Mouse (Mus musculus): ENCODE data around the gene Rsph4a.
"Not testable (repeated sequence)": the region's sequence is repeated elsewhere in the genome, so short reads cannot be mapped to it uniquely, and the experiment has no call there.

The Rsph4a gene

GRCm38 (mm10) chr10:33904530-33905481, at the start of gene Rsph4a:
Gene Rsph4a, plus strand, starts transcription at chr10:33905111.
- DNase-seq, result peak; percentile 57

DNA sequence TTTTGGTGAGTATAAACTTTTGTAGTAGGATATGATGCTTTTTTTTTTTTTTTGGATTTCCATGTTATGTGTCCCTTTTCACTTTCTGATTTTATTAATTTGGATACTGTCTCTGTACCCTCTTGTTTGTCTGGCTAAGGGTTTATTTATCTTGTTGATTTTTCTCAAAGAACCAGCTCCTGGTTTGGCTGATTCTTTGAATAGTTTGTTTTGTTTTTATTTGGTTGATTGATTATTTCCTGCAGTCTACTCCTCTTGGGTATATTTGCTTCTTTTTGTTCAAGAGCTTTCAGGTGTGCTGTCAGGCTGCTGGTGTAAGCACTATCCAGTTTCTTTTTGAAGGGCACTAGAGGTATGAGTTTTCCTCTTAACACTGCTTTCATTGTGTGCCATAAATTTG, 47.5 kb upstream of the Rsph4a start, which contains the start of gene Sult3a1:
Gene Sult3a1 (plus strand): TSS at position 301 of the 400 bp plus-strand sequence.
- DNase-seq, result no peak

- no peak for DNase-seq
Measured at GRCm38 (mm10) chr10:33865994-33866393, 38.9 kb upstream of the Rsph4a start.

DNA sequence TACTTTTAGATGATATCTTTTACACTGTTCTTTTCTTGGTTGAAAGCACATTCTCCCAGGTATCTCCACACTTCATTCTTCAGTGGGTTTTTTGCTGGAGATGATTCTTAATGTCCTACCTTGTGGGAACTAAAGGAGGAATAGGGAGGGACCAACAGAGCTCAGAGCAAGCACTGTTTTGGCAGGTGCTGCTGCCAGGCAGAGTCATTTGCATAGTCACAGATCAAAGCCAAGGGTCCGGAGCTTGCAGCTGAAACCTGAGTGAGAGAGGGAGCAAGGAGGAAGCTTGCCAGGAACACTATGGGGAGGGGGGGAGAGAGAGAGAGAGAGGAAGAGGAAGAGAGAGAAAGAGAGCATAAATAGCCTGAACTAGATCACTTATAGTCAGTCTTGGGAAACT, 34.5 kb upstream of the Rsph4a start:
- peak; percentile 21 for DNase-seq

- DNase-seq, result peak; percentile 79
Measured at GRCm38 (mm10) chr10:33872672-33873398, 32.1 kb upstream of the Rsph4a start.

- not testable (repeated sequence) for DNase-seq
Measured at GRCm38 (mm10) chr10:33882411-33882810, 22.5 kb upstream of the Rsph4a start.

DNA sequence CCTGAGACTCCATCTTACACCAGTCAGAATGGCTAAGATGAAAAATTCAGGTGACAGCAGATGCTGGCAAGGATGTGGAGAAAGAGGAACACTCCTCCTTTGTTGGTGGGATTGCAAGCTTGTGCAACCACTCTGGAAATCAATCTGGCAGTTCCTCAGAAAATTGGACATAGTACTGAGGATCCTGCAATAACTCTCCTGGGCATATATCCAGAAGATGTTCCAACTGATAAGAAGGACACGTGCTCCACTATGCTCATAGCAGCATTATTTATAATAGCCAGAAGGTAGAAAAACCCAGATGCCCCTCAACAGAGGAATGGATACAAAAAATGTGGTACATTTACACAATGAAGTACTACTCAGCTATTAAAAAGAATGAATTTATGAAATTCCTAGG, 3.4 kb upstream of the Rsph4a start:
- not testable (repeated sequence) for DNase-seq

DNA sequence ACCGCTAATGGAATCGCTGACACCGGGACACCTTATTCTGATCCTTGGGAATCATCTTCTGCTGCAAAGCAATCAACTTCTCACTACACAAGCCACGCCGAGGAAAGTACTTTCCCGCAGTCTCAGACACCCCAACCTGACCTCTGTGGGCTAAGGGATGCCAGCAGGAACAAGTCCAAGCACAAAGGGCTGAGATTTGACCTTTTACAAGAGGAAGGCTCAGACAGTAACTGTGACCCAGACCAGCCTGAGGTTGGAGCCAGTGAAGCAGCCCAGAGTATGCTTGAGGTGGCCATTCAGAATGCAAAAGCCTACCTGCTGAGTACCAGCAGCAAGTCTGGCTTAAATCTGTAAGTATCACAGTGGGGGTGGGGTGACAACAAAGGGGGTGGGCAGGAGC, 578 bp downstream of the Rsph4a start:
- peak; percentile 28 for DNase-seq

- peak; percentile 20 for DNase-seq
Measured at GRCm38 (mm10) chr10:33940702-33941101, 35.8 kb downstream of the Rsph4a start.

DNA sequence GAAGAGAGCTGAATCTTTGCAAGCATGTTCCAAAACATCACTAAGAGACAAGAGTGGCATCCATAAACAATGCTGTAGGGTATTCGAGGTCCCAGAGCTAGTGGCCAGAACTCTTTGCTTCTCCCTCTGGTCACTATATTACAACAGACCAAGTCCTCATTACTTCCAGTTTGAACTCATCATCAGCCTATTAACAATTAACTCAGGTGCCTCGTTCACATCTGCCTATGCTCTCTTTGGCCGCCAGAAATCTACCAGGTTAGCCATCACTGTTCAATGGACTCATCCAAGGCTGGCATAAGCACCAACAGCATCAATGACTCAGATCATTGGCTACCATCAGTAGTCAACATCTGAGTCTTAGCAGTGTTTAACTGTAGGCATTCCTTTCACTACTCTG, 40.5 kb downstream of the Rsph4a start:
- DNase-seq, result peak; percentile 5

DNA sequence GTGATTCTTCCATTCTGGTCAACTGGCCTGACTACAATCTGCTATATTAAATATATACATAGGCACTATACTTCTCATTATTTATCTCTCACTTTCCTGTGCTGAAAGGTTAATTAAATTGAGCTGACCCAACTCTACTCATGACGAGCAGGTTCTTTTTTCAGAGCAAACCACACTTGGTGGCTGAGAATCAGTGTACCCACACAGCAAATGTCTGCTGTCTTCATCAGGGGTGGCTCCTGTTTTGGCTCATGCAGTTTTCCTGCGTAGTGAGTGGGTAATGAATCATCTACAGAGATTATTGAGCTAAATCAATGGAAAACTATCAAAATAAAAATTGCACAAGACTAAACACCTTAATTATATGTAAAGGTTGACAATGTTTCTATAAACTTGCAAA, 41.4 kb downstream of the Rsph4a start:
- DNase-seq, result no peak

DNA sequence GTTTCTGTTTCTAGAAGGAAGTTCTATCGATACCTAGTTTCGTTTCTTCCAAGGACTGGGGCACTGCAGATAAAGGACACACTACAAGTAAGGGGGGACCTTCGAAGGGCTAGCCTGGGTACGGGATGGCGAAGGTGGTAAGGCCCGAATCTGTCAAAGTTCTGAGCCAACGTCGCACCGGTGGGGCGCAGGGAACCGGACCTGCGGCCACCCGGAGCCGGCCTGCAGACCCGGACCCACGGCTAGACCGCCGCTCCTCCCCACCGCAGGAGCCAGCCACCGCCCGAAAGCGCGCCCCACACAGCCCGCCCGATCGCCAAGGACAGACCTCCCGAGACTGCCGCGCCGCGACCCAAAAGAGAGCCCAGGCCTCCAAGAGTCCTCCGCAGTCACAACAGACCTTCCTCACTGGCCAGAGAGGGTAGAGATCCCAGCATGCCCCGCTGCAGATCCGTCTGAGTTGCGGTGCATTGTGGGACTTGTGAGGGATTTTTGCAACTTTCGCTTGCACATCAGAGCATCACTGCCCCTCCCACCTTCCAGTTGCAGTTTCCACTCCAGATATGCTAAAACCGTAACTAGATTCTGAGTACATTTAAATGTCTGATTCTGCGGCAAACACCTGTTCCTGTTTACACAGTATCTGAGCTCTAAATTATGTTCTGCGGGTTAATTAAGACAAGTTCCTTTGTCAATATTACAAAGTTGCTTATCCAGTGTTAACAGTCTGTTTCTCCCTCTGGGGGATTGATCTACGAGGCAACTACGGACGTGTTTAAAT, 46.1 kb downstream of the Rsph4a start, which contains the start of gene Zup1:
Gene Zup1 (minus strand): TSS at position 467 of the 781 bp plus-strand sequence.
- DNase-seq, result peak; percentile 83

DNA sequence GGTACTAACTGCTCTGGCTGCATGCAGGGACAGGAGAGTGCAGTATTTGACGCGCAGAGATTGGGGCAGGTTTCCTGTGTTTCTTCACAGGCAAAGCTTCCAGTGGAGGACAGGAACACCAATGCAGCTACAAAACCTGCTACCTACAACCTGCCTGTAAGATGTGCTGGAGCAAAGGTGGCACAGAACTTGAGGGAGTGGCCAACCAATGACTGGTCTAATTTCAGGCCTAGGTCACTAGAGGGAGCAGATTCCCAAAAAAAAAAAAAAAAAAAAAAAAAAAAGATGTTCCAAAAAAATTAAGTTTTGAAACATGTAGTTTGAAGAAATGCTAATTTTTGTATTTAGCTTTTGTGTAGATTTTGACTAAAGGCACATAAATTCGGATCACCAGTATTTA, 47.6 kb downstream of the Rsph4a start:
- no peak for DNase-seq
